Mouse (Mus musculus) embryonic stem cell, embryonic (primary cell): ENCODE measurements around the gene Washc1.
"Not testable (repeated sequence)": the region's sequence is repeated elsewhere in the genome, so short reads cannot be mapped to it uniquely, and the experiment has no call there.

ENCODE experiments used
- CTCF ChIA-PET, 4 experiments: fragments of 300-600 bp in 2 of 4; fragments of 350-600 bp in 2 of 4; sonication (Branson Sonifier 250); formaldehyde crosslinking; loops; one replicate each; lab custom pipeline; 2022; ENCODE audit warnings: inconsistent platforms in 2 of 4; lab: Charles Lee
- POLR2A ChIA-PET, 4 experiments: fragments of 300-600 bp in 2 of 4; fragments of 350-600 bp in 2 of 4; sonication (Branson Sonifier 250); formaldehyde crosslinking; loops; one replicate each; lab custom pipeline; 2022; ENCODE audit warnings: antibody characterized with exemption in 4 of 4, inconsistent platforms in 1 of 4; lab: Charles Lee

Gene Washc1

GRCm38 (mm10) chr17:66152706-66153662, 41.6 kb downstream of the Washc1 start:
- CTCF ChIA-PET, result interaction anchor here in 2 of 4 experiments (0.5 to 1.0 kb wide), 3 partner anchors 57 to 197 kb away, joined by 3 to 4 read pairs (median 3); no protein-coding TSS in a partner anchor
- POLR2A ChIA-PET, result not testable (repeated sequence)

GRCm38 (mm10) chr17:66153735-66154423, 42.5 kb downstream of the Washc1 start:
- CTCF ChIA-PET, result interaction anchor here in 2 of 4 experiments (0.6 to 2.2 kb wide), 4 partner anchors 22 to 365 kb away, joined by 3 to 10 read pairs (median 4); partner anchors contain the start of gene Rab12 (in 1 of the 2)

GRCm38 (mm10) chr17:66154876-66155275, 43.5 kb downstream of the Washc1 start:
- ChIA-PET POLR2A (interaction anchor here in 1 of 4 experiments (0.6 to 0.8 kb wide), 3 partner anchors 58 to 1489 kb away, joined by 3 read pairs; no protein-coding TSS in a partner anchor), CTCF (interaction anchor here (0.6 to 2.2 kb wide), 14 partner anchors 23 to 364 kb away, joined by 3 to 13 read pairs (median 4); partner anchors contain the start of gene Rab12 (in 1 of the 4))

More at GRCm38 (mm10) chr17:66153735-66154423, 42.5 kb downstream of the Washc1 start:
- POLR2A ChIA-PET, result not testable (repeated sequence)

DNA sequence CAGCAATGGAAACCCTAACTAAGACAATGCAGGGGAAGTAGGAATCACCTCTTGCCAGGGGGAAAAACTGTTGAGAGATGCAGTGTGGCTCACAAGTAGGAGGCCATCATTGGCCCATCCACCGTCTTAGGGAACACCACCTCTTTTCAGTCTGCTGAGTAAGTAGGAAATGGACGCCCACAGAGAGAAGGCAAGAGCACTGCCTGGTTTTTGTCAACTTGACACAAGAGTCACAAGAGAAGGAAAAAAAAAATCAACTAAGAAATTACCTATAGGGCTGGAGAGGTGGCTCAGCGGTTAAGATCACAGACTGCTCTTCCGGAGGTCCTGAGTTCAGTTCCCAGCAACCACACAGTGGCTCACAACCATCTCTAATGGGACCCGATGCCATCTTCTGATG, 46.9 kb downstream of the Washc1 start:
- ChIA-PET POLR2A (no interaction called here), CTCF (no interaction called here)

- POLR2A ChIA-PET, CTCF ChIA-PET: not testable (repeated sequence)
Observed at GRCm38 (mm10) chr17:66167141-66167540, 55.8 kb downstream of the Washc1 start.
